Mouse (Mus musculus): ENCODE measurements around the gene Uts2. TPM values are rescaled to one million over a fixed set of nuclear protein-coding genes. Genes with fewer than 3 reads are reported as not detected.

Gene Uts2
- not detected for polyA plus RNA-seq (2014; fragmentation: Illumina TruSeq; extraction: RNeasy Lipid Tissue Mini Kit (QIAGEN cat#74804))

GRCm38 (mm10) chr4:150996797-150997196, at the start of gene Uts2:
Uts2 (plus strand) TSS chr4:150997097.

GRCm38 (mm10) chr4:151044037-151044943, 47.4 kb downstream of the Uts2 start, which contains the start of gene Per3:
Per3 (minus strand) TSS chr4:151044665.

Other genes starting within 250 kb of the Uts2 start
- 46.6 TPM for gene Errfi1, start 143.2 kb upstream of the Uts2 start, polyA plus RNA-seq (2014; fragmentation: Illumina TruSeq; extraction: RNeasy Lipid Tissue Mini Kit (QIAGEN cat#74804))
- gene Park7, start 82.7 kb upstream of the Uts2 start, polyA plus RNA-seq (2014; fragmentation: Illumina TruSeq; extraction: RNeasy Lipid Tissue Mini Kit (QIAGEN cat#74804)) = 22.2 TPM
- 2.1 TPM for gene Tnfrsf9, start 82.5 kb upstream of the Uts2 start, polyA plus RNA-seq (2014; fragmentation: Illumina TruSeq; extraction: RNeasy Lipid Tissue Mini Kit (QIAGEN cat#74804))
- 3.7 TPM for gene Per3, start 47.6 kb downstream of the Uts2 start, polyA plus RNA-seq (2014; fragmentation: Illumina TruSeq; extraction: RNeasy Lipid Tissue Mini Kit (QIAGEN cat#74804))
- gene Vamp3, start 60.9 kb downstream of the Uts2 start, polyA plus RNA-seq (2014; fragmentation: Illumina TruSeq; extraction: RNeasy Lipid Tissue Mini Kit (QIAGEN cat#74804)) = 157 TPM
- gene Gm13090, start 92.5 kb downstream of the Uts2 start, polyA plus RNA-seq (2014; fragmentation: Illumina TruSeq; extraction: RNeasy Lipid Tissue Mini Kit (QIAGEN cat#74804)) = not detected

All from ovary, adult 10 weeks (tissue).